Mouse (Mus musculus) erythroblast, embryonic 14.5 days (primary cell): ENCODE measurements around the gene Gm4131. TPM values are rescaled to one million over a fixed set of nuclear protein-coding genes. Genes with fewer than 3 reads are reported as not detected.

Experiments used
- H3K27me3 ChIP-seq: 2 replicates; pipeline ENCODE4 v1.6.1; 2012; ENCODE audit warnings: inconsistent platforms; ENCODE audit not compliant: control insufficient read depth
- H3K36me3 ChIP-seq: 2 replicates; pipeline ENCODE4 v1.6.1; 2012; ENCODE audit warnings: mild to moderate bottlenecking, inconsistent platforms; ENCODE audit not compliant: control insufficient read depth
- H3K4me1 ChIP-seq: 2 replicates; pipeline ENCODE4 v1.6.1; 2012; ENCODE audit warnings: inconsistent platforms; ENCODE audit not compliant: control insufficient read depth
- H3K4me3 ChIP-seq: replicated peaks from 2 replicates; pipeline ENCODE3; 2012; ENCODE audit warnings: moderate library complexity, mild to moderate bottlenecking, inconsistent platforms
- H3K9me3 ChIP-seq: 2 replicates; pipeline ENCODE4 v1.6.1; 2012; ENCODE audit warnings: low read length, inconsistent platforms, mixed read lengths; ENCODE audit not compliant: control insufficient read depth
- GATA1 ChIP-seq: IDR thresholded peaks from 2 replicates; pipeline ENCODE4 v1.6.1; 2012; ENCODE audit warnings: low read length, inconsistent platforms, mixed read lengths
- TAL1 ChIP-seq: IDR thresholded peaks from 3 replicates; pipeline ENCODE4 v1.6.1; 2012; ENCODE audit warnings: low read length, inconsistent platforms, mixed read lengths
- polyA plus RNA-seq: library from polyadenylated mRNA; stranded (reverse); fragments of >175 nt; gene quantifications from 2 replicates; pipeline ENCODE4 v1.2.3, GENCODE M21; 2012

Gm4131 gene
- polyA plus RNA-seq, 1 experiment, result not detected

- peak within 1 kb of the TSS; percentile 58 for H3K4me3 ChIP-seq
- peaks cover 36% of the 10 kb centered on the region for H3K27me3 ChIP-seq
Observed at GRCm38 (mm10) chr14:62555309-62555829, 11.4 kb downstream of the Gm4131 start, which contains the start of gene Fam124a. Gene Fam124a, plus strand, starts transcription at chr14:62555737.

GRCm38 (mm10) chr14:62553786-62554185 lies 12.9 kb downstream of the Gm4131 start:
- TF ChIP-seq TAL1 (no peak), GATA1 (no peak)
- H3K4me3 ChIP-seq, result no peak overlapping the region
- H3K27me3 ChIP-seq, result peaks cover 36% of the 10 kb centered on the region
- no peaks in the 10 kb centered on the region for H3K9me3 ChIP-seq
- H3K36me3 ChIP-seq, result no peaks in the 10 kb centered on the region
- peaks cover 7% of the 10 kb centered on the region for H3K4me1 ChIP-seq

More at GRCm38 (mm10) chr14:62555309-62555829, 11.4 kb downstream of the Gm4131 start, which contains the start of gene Fam124a:
- no peaks in the 10 kb centered on the region for H3K9me3 ChIP-seq
- peaks cover 7% of the 10 kb centered on the region for H3K4me1 ChIP-seq
- no peak for TF ChIP-seq GATA1
- TF ChIP-seq TAL1, result no peak
- no peaks in the 10 kb centered on the region for H3K36me3 ChIP-seq

- Histone ChIP-seq H3K4me1 (peaks cover 7% of the 10 kb centered on the region), H3K9me3 (no peaks in the 10 kb centered on the region), H3K27me3 (peaks cover 35% of the 10 kb centered on the region), H3K4me3 (no peak overlapping the region), H3K36me3 (no peaks in the 10 kb centered on the region)
- TF ChIP-seq TAL1 (no peak), GATA1 (no peak)
Observed at GRCm38 (mm10) chr14:62552771-62553170, 13.9 kb downstream of the Gm4131 start.

- no peak overlapping the region for H3K4me3 ChIP-seq
Observed at GRCm38 (mm10) chr14:62550121-62550520, 16.6 kb downstream of the Gm4131 start.

GRCm38 (mm10) chr14:62546746-62547145 lies 20.0 kb downstream of the Gm4131 start:
- H3K4me3 ChIP-seq, result no peak overlapping the region
- no peaks in the 10 kb centered on the region for H3K4me1 ChIP-seq
- H3K36me3 ChIP-seq, result no peaks in the 10 kb centered on the region
- H3K27me3 ChIP-seq, result no peaks in the 10 kb centered on the region
- TF ChIP-seq GATA1 (no peak), TAL1 (no peak)
- H3K9me3 ChIP-seq, result no peaks in the 10 kb centered on the region

More at GRCm38 (mm10) chr14:62550121-62550520, 16.6 kb downstream of the Gm4131 start:
- Histone ChIP-seq H3K4me1 (no peaks in the 10 kb centered on the region; the same call in 1 of the 2 replicates), H3K27me3 (peaks cover 9% of the 10 kb centered on the region), H3K9me3 (no peaks in the 10 kb centered on the region), H3K36me3 (no peaks in the 10 kb centered on the region)
- TF ChIP-seq TAL1, result no peak
- TF ChIP-seq GATA1, result no peak

- Histone ChIP-seq H3K27me3 (no peaks in the 10 kb centered on the region), H3K9me3 (no peaks in the 10 kb centered on the region), H3K4me3 (no peak overlapping the region), H3K36me3 (no peaks in the 10 kb centered on the region), H3K4me1 (no peaks in the 10 kb centered on the region)
- TF ChIP-seq TAL1 (no peak), GATA1 (no peak)
Observed at GRCm38 (mm10) chr14:62546296-62546695, 20.4 kb downstream of the Gm4131 start.

- H3K9me3 ChIP-seq, result no peaks in the 10 kb centered on the region
- no peaks in the 10 kb centered on the region for H3K36me3 ChIP-seq
- no peaks in the 10 kb centered on the region for H3K4me1 ChIP-seq
- no peak overlapping the region for H3K4me3 ChIP-seq
- TF ChIP-seq TAL1 (no peak), GATA1 (no peak)
- H3K27me3 ChIP-seq, result no peaks in the 10 kb centered on the region
Observed at GRCm38 (mm10) chr14:62541751-62542150, 25.0 kb downstream of the Gm4131 start.

- Histone ChIP-seq H3K4me3 (no peak overlapping the region), H3K9me3 (no peaks in the 10 kb centered on the region), H3K27me3 (no peaks in the 10 kb centered on the region), H3K4me1 (no peaks in the 10 kb centered on the region), H3K36me3 (no peaks in the 10 kb centered on the region)
- TF ChIP-seq TAL1, result no peak
- no peak for TF ChIP-seq GATA1
Observed at GRCm38 (mm10) chr14:62539834-62540233, 26.9 kb downstream of the Gm4131 start.

GRCm38 (mm10) chr14:62536988-62537387 lies 29.7 kb downstream of the Gm4131 start:
- Histone ChIP-seq H3K36me3 (no peaks in the 10 kb centered on the region), H3K4me1 (no peaks in the 10 kb centered on the region), H3K9me3 (no peaks in the 10 kb centered on the region), H3K27me3 (no peaks in the 10 kb centered on the region), H3K4me3 (no peak overlapping the region)
- no peak for TF ChIP-seq GATA1
- no peak for TF ChIP-seq TAL1

GRCm38 (mm10) chr14:62536127-62536526 lies 30.6 kb downstream of the Gm4131 start:
- no peak overlapping the region for H3K4me3 ChIP-seq
- no peaks in the 10 kb centered on the region for H3K27me3 ChIP-seq
- H3K4me1 ChIP-seq, result no peaks in the 10 kb centered on the region
- H3K9me3 ChIP-seq, result no peaks in the 10 kb centered on the region
- H3K36me3 ChIP-seq, result no peaks in the 10 kb centered on the region
- TF ChIP-seq GATA1 (no peak), TAL1 (no peak)
